ENCODE assay signal across 9 mouse cellular contexts in the genomic region with DNA sequence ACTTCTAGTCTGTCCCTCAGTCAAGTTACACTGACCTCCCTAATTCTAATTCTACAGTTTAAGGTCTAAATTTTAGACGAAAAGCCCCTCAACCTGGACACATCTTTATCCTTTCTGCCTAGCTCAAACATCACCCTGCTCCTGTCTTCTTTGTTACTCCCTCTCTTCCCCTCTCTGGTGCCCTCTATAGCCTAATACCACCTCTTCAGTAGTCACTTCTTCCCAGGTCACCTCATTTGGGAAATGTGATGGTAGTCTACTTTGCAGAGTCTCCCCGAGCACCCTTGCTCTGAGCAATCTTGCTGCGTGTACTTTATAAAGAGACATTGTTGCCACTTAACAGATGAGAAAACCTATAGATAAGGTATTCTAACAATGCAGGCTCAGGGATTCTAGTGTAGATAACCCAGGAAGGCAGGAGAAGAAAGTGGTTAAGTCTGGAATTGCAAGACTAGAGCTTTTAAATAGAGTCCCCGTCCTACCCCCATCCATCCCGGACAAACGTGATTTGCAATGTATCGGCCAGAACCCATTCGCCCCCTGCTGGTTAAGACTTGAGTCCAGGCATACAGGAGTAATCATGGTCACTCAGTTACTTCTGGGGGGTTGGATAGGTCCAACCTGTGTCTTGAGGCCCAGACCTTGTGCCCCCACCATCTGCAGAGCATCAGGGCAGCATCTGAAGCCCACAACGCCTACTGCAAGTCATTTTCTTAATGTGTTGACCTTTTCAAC. TPM values are rescaled to one million over a fixed set of nuclear protein-coding genes. Genes with fewer than 3 reads are reported as not detected.
DNase-seq lines count a peak whose midpoint lies in the region; ATAC-seq and TF ChIP-seq lines count a peak whose summit lies in the region.
"Had no signal": no experiment of that assay in that cellular context is flagged by ENCODE, and none has a peak within 500 bp of the region (broad histone marks: within the 10 kb centered on the region; RNA-seq: fewer than 3 reads in every experiment).

No protein-coding gene starts in this region.

- TF ChIP-seq CTCF in layer of hippocampus, adult 2 months (conservative IDR thresholded peaks at IDR 0.05), result peak; percentile 83

- no peak overlapping the region for H3K9ac ChIP-seq in heart, embryonic 13.5 days

- H3K4me3 ChIP-seq in layer of hippocampus, adult 2 months, result no peak overlapping the region
- H3K4me3 ChIP-seq in heart, embryonic 13.5 days, result no peak overlapping the region
- H3K4me3 ChIP-seq: megakaryocyte, embryonic 14.5 days had no signal

- peak in 1 of 2 experiments; percentile 59 for DNase-seq in layer of hippocampus, adult 2 months (ENCODE audit: low spot score in 2 of 2)
- no peak for DNase-seq in layer of hippocampus, adult 9-10 months (ENCODE audit: low spot score)
- DNase-seq in ES-CJ7 (ENCODE audit: low read depth, low spot score), result peak; percentile 92
- peak; percentile 44 to 49 for DNase-seq in cerebellum, postnatal 36 days
- peak; percentile 81 to 90 for DNase-seq in kidney, postnatal 25 days
- peak; percentile 66 for DNase-seq in thymus, postnatal 14 days

- no peaks in the 10 kb centered on the region for H3K36me3 ChIP-seq in heart, embryonic 13.5 days

- H3K4me2 ChIP-seq in heart, embryonic 13.5 days, result peak overlapping the region; percentile 40

- H3K4me1 ChIP-seq in heart, embryonic 13.5 days, result peaks cover 15% of the 10 kb centered on the region

- H3K27ac ChIP-seq in layer of hippocampus, adult 2 months, result no peak overlapping the region
- 0 out of 2 replicates have a peak overlapping the region, but pooled peaks have one; percentile 1 for H3K27ac ChIP-seq in heart, embryonic 13.5 days (replicated peaks)

- no peaks in the 10 kb centered on the region for H3K9me3 ChIP-seq in heart, embryonic 13.5 days
- H3K9me3 ChIP-seq: megakaryocyte, embryonic 14.5 days had no signal

- ATAC-seq in heart, embryonic 13.5 days (ENCODE audit: extremely low read depth, insufficient number of reproducible peaks, low FRiP score, low TSS enrichment), result no peak
- ATAC-seq in megakaryocyte-erythroid progenitor cell, adult 5-6 weeks (replicated peaks; ENCODE audit: low FRiP score, low TSS enrichment, poor library complexity, severe bottlenecking), result 0 out of 2 replicates have a peak, but pooled peaks have one; percentile 21

- no peaks in the 10 kb centered on the region for H3K27me3 ChIP-seq in heart, embryonic 13.5 days (replicated peaks)
- H3K27me3 ChIP-seq: megakaryocyte, embryonic 14.5 days had no signal

- 22% methylated on average over 9 of the region's 9 CpGs for WGBS in heart, embryonic 13.5 days

RNA-seq across cellular contexts. Expression of a gene that starts 1.1 kb away (rescaled TPM):
- total RNA-seq in layer of hippocampus, adult 2 months (2021), result not detected
- not detected in 2 replicates for polyA plus RNA-seq in heart, embryonic 13.5 days (2015; fragmentation: Nextera tagmentation; extraction: Ambion mirVana)
- total RNA-seq in megakaryocyte-erythroid progenitor cell, adult 5-6 weeks (2014; fragmentation: Nextera tagmentation), result not detected in 2 replicates
- total RNA-seq in megakaryocyte-erythroid progenitor cell, adult 5-6 weeks (2017), result not detected in 2 replicates

RNA-seq across cellular contexts. Expression of a gene that starts 22.5 kb away (rescaled TPM):
- total RNA-seq in layer of hippocampus, adult 2 months (2021), result 10 to 100 TPM; 17.8 to 19.6 TPM
- polyA plus RNA-seq in heart, embryonic 13.5 days (2015; fragmentation: Nextera tagmentation; extraction: Ambion mirVana), result 11.8 and 12.9 TPM in 2 replicates
- 22.0 and 24.8 TPM in 2 replicates for total RNA-seq in megakaryocyte-erythroid progenitor cell, adult 5-6 weeks (2014; fragmentation: Nextera tagmentation)
- 4.0 and 12.6 TPM in 2 replicates for total RNA-seq in megakaryocyte-erythroid progenitor cell, adult 5-6 weeks (2017)

RNA-seq across cellular contexts. Expression of a gene that starts 30.9 kb away (rescaled TPM):
- 10 to 100 TPM; 11.0 to 13.5 TPM for total RNA-seq in layer of hippocampus, adult 2 months (2021)
- 19.1 TPM in 2 replicates for polyA plus RNA-seq in heart, embryonic 13.5 days (2015; fragmentation: Nextera tagmentation; extraction: Ambion mirVana)
- total RNA-seq in megakaryocyte-erythroid progenitor cell, adult 5-6 weeks (2014; fragmentation: Nextera tagmentation), result 6.0 and 7.7 TPM in 2 replicates
- 3.9 and 4.9 TPM in 2 replicates for total RNA-seq in megakaryocyte-erythroid progenitor cell, adult 5-6 weeks (2017)

RNA-seq across cellular contexts. Expression of a gene that starts 56.1 kb away (rescaled TPM):
- 10 to 100 TPM; 35.0 to 36.7 TPM for total RNA-seq in layer of hippocampus, adult 2 months (2021)
- 26.3 and 28.2 TPM in 2 replicates for polyA plus RNA-seq in heart, embryonic 13.5 days (2015; fragmentation: Nextera tagmentation; extraction: Ambion mirVana)
- total RNA-seq in megakaryocyte-erythroid progenitor cell, adult 5-6 weeks (2014; fragmentation: Nextera tagmentation), result 58.8 and 70.5 TPM in 2 replicates
- total RNA-seq in megakaryocyte-erythroid progenitor cell, adult 5-6 weeks (2017), result 62.3 and 64.0 TPM in 2 replicates
